Mouse (Mus musculus): ENCODE data around the gene Fads2.
"Not testable (repeated sequence)": the region's sequence is repeated elsewhere in the genome, so short reads cannot be mapped to it uniquely, and the experiment has no call there.

The Fads2 gene

DNA sequence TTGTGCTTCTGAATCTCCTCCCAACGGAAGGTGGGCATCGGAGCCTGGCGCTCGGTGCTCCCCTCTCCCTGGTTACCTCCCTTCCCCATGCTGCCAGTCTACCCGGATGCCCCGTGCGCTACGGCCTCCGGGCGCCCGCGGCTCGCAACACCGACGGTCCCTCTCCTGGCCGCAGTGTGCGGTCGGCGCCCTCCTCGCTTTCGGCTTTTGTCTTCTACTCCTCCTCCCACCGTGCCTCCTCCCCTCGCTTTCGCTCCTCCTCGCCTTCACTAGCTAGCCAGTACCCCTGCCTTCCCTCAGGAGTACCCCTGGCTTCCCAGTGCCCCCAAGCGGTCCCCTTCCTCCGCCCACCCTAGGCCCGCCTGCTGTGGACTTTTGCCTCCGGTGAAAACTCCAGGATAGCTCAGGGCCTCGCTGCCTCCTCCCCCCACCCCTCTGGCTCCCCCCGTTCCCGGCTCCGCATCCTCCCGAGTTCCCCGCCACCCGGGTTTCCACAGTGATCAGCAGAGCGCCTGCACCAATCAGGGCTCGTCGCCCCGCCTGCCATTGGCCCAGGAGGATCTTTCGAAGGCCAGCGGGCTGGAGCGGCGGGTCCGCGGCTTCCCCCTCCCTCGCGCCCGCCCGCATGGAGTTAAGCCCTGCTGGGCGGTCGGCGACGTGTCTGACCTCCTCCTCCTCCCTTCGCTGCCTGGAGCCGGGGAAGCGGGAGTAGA lies at the start of gene Fads2:
Gene Fads2 (minus strand): TSS at position 406 of the 713 bp plus-strand sequence.
- peak; percentile 63 to 65 for DNase-seq (ENCODE audit: low spot score in 2 of 2)

DNA sequence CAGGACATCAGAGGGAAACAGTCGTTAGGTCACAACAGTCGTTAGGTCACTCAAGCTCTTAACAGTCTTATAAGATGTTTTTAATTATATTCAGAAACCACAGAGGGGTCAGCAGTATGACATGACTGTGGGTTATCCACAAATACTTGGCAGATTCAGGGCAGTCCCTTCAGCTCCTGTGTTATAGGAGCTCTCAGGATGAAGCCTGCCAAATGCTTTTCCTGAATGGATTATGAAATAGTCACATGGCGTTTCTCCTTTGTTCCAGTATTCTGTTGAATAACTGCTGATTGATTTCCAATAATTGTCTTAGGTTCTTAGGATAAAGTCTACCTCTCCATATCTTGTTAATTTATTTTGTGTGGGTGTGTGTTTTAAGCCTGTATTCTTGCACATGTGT lies 47.6 kb upstream of the Fads2 start:
- DNase-seq (ENCODE audit: low spot score in 2 of 2), result no peak

DNA sequence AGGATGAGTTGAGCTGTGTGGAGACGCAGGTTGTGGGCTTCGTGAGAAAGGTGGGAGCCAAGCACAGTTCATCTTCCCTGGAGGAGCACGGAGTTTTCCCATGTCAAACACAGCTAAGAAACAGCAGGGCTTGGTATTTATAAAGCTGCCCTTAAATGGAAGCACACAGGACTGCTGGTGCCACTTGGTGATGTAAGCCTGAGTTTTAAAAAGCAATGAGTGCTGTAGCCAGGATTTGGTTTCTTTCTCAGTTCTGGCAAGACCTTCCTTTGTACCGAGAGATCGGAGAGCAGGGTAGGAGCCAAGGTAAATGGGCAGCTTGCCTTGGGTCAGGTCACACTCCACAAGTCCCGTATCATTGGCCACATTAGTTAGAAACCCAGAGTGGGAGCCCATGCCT lies 47.0 kb upstream of the Fads2 start:
- DNase-seq (ENCODE audit: low spot score in 2 of 2), result no peak

- no peak for DNase-seq (ENCODE audit: low spot score in 2 of 2)
These were observed 42.9 kb upstream of the Fads2 start for GRCm38 (mm10) chr19:10144464-10144863.

GRCm38 (mm10) chr19:10143667-10144066 lies 42.1 kb upstream of the Fads2 start:
- no peak for DNase-seq (ENCODE audit: low spot score in 2 of 2)

GRCm38 (mm10) chr19:10139736-10140135 lies 38.2 kb upstream of the Fads2 start:
- DNase-seq (ENCODE audit: low spot score in 2 of 2), result no peak

- DNase-seq (ENCODE audit: low spot score in 2 of 2), result no peak
These were observed 35.9 kb upstream of the Fads2 start for GRCm38 (mm10) chr19:10137423-10137822.

DNA sequence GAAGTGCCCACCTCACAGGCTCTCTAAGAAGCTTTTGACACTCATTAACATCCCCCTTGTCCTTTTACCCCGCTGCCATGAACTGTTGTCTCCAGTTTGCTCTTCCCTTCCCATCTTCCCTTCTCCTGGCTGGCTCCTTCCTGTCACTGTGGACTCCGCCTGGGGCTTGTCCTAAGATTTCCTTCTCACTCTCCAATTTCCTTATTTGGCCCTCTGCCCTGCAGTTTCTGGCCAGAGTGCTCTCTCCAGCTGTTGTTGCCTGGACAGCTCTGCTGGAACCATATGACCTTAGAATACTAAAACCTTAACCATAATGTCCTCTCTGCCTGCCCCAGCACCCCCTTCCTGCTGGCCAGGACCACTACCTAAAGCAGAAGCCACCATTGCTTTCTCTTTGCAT lies 33.1 kb upstream of the Fads2 start:
- no peak for DNase-seq (ENCODE audit: low spot score in 2 of 2)

DNA sequence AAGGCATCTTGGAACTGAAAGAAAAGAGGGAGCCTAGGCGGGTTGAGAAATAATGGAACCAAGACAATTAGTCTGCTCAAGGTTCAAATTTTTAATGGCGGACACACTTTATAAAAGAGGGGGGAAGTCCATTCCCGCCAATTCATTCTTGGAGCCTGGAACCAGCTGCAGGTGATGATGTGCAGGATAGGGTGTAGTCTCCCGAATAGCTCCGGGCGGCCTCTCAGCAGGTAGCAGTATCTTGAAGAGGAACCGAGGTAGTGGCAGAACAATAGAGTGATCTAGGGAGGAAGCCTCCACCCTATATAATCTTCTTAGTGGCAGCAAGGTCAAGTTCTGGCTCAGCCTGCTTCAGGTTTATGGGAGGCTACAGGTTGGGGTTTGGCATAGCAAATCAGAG lies 28.0 kb upstream of the Fads2 start:
- DNase-seq (ENCODE audit: low spot score in 2 of 2), result not testable (repeated sequence)

DNA sequence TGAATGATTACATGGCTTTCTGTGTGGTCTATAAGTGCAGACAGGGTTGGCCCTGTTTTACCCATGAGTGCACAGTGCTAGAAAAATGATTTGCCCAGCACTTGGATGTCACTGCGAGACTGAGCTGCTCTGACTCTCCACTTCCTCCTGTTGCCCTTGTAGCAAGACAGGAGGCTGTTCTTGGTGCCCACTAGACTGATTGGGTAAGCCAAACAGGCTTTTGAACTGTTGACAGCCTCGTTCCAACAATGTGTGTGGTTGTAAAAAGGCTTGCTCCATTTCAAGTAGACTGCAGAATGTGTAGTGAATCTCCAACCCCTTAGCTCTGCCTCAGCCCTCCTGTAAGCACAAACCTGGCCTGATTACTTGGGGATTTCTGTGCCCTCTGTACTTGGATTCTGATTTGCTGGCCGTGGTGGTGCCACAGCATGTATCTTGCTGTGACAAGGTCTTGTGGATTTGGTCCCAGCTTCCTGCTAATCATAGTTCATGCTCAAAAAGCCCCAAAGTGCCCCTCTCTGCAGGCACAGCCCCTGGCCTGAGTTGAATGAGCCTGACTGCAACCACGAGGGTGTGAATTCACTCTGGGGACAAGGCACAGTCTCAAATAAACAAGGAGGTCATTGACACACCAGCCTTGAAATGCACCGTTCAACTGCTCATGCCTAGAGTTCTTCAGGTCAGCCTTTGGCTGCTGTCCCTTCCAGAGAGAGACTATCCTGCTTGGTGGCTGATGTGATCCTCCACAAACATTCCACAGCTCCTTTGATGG lies 25.1 kb upstream of the Fads2 start:
- DNase-seq (ENCODE audit: low spot score in 2 of 2), result no peak

- DNase-seq (ENCODE audit: low spot score in 2 of 2), result no peak
These were observed 22.5 kb upstream of the Fads2 start for GRCm38 (mm10) chr19:10123892-10124634.

GRCm38 (mm10) chr19:10122021-10122631 lies 20.6 kb upstream of the Fads2 start:
- no peak for DNase-seq (ENCODE audit: low spot score in 2 of 2)

GRCm38 (mm10) chr19:10116641-10117040 lies 15.1 kb upstream of the Fads2 start:
- no peak for DNase-seq (ENCODE audit: low spot score in 2 of 2)

DNA sequence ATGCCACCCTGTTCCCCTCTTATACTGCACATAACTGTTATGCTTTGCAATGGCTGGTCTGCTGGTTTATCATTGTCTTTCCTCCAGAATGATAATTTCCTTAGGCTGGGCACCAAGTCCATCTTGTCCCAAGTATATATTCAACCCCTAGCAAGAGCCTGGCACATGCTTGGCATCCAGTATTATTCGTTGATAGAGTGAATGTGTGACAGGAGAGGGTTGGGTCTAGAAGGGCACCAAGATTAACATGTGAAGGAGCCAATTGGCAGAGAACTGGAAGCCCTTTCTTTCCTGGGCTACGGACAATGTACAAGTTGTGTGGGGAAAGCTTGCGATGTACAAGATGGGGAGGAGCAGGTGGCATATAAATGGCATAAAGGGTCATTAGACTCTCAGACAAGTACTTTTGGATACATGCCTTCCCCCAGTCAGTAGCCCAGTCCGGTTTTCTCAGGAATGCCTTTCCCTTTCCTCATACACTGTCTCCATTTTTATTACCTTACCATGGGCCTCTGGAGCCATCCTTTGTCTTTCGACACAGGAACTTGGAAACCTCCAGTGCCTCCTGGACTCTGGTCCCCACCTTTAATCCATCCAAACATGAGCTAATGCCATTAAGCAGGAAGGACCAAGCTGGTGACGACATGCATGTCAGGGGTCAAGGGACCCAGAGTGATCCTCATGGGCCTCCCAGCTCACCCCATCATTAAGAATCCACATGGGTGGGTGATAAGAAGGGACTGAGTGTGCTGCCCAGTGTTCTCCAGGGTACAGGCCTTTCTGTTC lies 14.0 kb upstream of the Fads2 start:
- DNase-seq (ENCODE audit: low spot score in 2 of 2), result no peak

GRCm38 (mm10) chr19:10112956-10113355 lies 11.4 kb upstream of the Fads2 start:
- DNase-seq (ENCODE audit: low spot score in 2 of 2), result no peak

DNA sequence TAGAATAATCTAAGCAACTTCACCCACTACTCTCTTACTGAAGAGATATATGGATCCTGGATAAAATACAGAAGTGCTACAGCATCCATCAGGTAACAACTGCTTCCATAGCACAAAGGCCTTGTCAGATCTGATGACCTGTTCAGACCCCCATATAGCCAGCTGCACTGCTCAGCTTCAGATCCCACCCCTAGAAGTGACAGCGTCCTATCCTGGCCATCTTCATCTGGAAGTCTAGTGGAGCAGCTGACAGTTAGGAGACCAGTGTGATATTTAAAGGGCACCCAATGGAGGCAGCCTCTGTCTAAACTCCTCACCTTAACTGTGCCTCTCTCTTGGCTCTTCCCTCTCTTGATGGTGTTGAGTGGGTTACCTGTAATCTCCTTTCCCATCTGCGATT lies 7.1 kb upstream of the Fads2 start:
- no peak for DNase-seq (ENCODE audit: low spot score in 2 of 2)

DNA sequence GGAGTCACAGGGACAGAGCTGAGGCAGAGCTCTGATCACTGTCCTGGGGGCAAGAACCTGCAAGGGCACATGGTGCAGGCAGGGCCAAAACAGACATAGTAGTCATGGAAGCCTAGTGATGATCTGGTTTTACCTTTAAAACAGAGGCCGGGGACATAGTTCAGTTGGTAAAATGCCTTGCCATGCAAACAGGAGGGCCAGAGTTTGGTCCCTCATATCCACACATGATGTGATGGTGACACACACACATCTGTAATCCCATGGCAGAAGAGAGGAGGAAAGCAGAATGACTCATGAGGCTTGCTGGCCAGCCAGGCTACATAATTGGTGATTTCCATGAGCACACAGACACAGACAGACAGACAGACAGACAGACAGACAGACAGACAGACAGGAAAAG lies 6.6 kb upstream of the Fads2 start:
- no peak for DNase-seq (ENCODE audit: low spot score in 2 of 2)

DNA sequence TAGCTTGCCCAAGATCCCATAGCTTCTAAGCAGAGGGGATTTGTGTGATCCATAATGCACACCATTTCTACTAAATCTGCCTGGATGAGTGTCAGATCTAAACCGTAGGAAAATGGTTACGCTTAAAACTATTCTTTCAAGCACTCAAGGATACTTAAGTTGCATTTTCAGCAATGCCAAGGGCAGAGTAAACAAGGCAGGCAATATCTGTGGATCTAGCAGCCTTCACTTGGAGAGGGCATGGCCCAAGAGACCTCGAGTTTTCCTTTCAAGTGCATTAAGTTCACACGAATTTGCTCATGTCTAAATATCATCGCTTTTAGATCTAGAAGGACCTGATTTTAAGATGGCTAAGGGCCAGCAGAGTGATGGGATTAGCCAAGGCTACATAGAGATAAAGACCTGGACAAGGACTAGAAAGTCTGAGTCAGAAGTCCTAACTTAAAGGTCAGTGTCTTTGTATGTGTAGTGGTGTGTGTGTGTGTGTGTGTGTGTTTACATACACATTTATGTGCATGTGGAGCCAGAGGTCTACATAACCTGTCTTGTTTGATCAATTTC lies 5.6 kb upstream of the Fads2 start:
- no peak for DNase-seq (ENCODE audit: low spot score in 2 of 2)

- no peak for DNase-seq (ENCODE audit: low spot score in 2 of 2)
These were observed 5.1 kb upstream of the Fads2 start for GRCm38 (mm10) chr19:10106634-10107033.

DNA sequence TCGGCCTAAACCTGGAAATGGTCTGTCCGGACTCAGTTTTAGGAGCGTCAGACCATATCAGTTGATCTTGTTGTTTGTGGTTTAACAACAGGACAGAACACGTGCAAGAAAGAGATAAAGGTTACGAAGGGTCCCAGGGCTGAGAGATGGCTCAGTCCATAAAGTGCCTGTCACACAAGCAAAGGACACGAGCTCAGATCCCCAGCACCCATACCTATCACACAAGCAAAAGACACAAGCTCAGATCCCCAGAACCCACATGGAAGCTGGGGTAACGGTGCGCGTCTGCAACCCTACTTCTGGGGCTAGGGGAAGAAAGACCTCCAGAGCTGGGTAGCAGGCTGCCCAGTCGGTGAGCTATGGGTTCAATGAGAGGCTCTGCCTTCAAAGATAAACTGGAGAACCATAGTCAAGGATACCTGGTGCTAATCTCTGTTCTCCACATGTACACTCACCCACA lies 3.5 kb upstream of the Fads2 start:
- no peak for DNase-seq (ENCODE audit: low spot score in 2 of 2)

DNA sequence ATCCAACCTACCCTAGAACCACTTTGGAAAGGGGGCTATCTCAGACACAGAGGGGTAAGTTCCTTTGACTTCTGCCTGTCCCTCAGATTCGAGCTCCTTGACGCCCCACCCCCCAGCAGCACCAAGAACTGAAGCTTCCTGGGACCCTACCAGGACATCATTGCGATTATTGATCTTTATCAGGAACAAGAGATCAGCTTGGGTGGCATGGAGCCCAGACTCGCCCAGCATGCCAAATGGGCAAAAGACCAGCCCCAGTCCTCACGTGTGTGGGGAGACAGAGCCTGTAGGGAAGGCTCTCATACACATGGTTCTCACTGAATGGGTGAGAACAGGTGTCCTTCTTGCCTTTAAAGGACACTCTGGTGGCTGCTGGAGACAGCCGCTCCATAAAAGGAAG lies 2.7 kb upstream of the Fads2 start:
- no peak for DNase-seq (ENCODE audit: low spot score in 2 of 2)

Measured in thymus, postnatal 10 days (tissue).